Mouse (Mus musculus): ENCODE data around the gene Fibp.

The Fibp gene

GRCm38 (mm10) chr19:5432992-5433852, 27.2 kb upstream of the Fibp start:
- DNase-seq = peak; percentile 38

GRCm38 (mm10) chr19:5433951-5434350, 26.5 kb upstream of the Fibp start:
- DNase-seq = no peak

- DNase-seq = no peak
Measured at GRCm38 (mm10) chr19:5444371-5444908, 16.0 kb upstream of the Fibp start.

GRCm38 (mm10) chr19:5444954-5445353, 15.5 kb upstream of the Fibp start:
- DNase-seq = no peak

GRCm38 (mm10) chr19:5445747-5446146, 14.7 kb upstream of the Fibp start:
- no peak for DNase-seq

GRCm38 (mm10) chr19:5447515-5448353, 12.7 kb upstream of the Fibp start, which contains the start of gene Fosl1:
Gene Fosl1 (plus strand): TSS chr19:5447547.
- peak; percentile 61 for DNase-seq

GRCm38 (mm10) chr19:5448354-5449150, 11.9 kb upstream of the Fibp start:
- no peak for DNase-seq

GRCm38 (mm10) chr19:5449673-5450072, 10.7 kb upstream of the Fibp start:
- DNase-seq = no peak

GRCm38 (mm10) chr19:5451766-5452165, 8.6 kb upstream of the Fibp start:
- DNase-seq = no peak

GRCm38 (mm10) chr19:5455037-5455436, 5.4 kb upstream of the Fibp start:
- no peak for DNase-seq

GRCm38 (mm10) chr19:5455568-5455967, 4.8 kb upstream of the Fibp start:
- no peak for DNase-seq

- DNase-seq = no peak
Measured at GRCm38 (mm10) chr19:5456241-5456921, 4.0 kb upstream of the Fibp start.

GRCm38 (mm10) chr19:5456922-5457745, 3.3 kb upstream of the Fibp start:
- DNase-seq = peak; percentile 97

GRCm38 (mm10) chr19:5457746-5458442, 2.5 kb upstream of the Fibp start, which contains the start of gene Ccdc85b:
Gene Ccdc85b (minus strand): TSS chr19:5457894.
- DNase-seq = no peak

GRCm38 (mm10) chr19:5459019-5459418, 1.4 kb upstream of the Fibp start:
- no peak for DNase-seq

- no peak for DNase-seq
Measured at GRCm38 (mm10) chr19:5459896-5460295, 519 bp upstream of the Fibp start.

GRCm38 (mm10) chr19:5461411-5461810, 996 bp downstream of the Fibp start:
- no peak for DNase-seq

GRCm38 (mm10) chr19:5463212-5463611, 2.8 kb downstream of the Fibp start:
- peak; percentile 26 for DNase-seq

GRCm38 (mm10) chr19:5463791-5464562, 3.6 kb downstream of the Fibp start:
- peak; percentile 73 for DNase-seq

- no peak for DNase-seq
Measured at GRCm38 (mm10) chr19:5465037-5465436, 4.6 kb downstream of the Fibp start.

Data from cerebellum, adult 8-10 months (tissue).